Mouse (Mus musculus) hindbrain, embryonic 11.5 days (tissue): ENCODE results near the gene Zfp65. TPM values are rescaled to one million over a fixed set of nuclear protein-coding genes. Genes with fewer than 3 reads are reported as not detected.
"Not testable (repeated sequence)": the region's sequence is repeated elsewhere in the genome, so short reads cannot be mapped to it uniquely, and the experiment has no call there.

ENCODE experiments used
- ATAC-seq: fragments of 200-750 bp; cut with Nextera tagmentation; 2 replicates; pipeline ENCODE4 v1.8.0; 2017; ENCODE audit warnings: mild to moderate bottlenecking, moderate TSS enrichment, moderate library complexity; ENCODE audit not compliant: low FRiP score
- DNase-seq: peaks from one replicate; pipeline ENCODE4 v3.0.0-alpha.2; 2015; ENCODE audit warnings: low spot score
- H3K27ac ChIP-seq: fragments of 300-500 bp; sonication (generic); 2 replicates; pipeline ENCODE4 v1.5.1; 2014; ENCODE audit warnings: mild to moderate bottlenecking, low read depth, low read length
- H3K27me3 ChIP-seq: fragments of 300-500 bp; sonication (generic); 2 replicates; pipeline ENCODE4 v1.6.1; 2014; ENCODE audit warnings: mild to moderate bottlenecking, low read length, moderate library complexity, mixed read lengths; ENCODE audit not compliant: control insufficient read depth, insufficient read depth
- H3K36me3 ChIP-seq: fragments of 300-500 bp; sonication (generic); 2 replicates; pipeline ENCODE4 v1.6.1; 2014; ENCODE audit warnings: mild to moderate bottlenecking, low read length, moderate library complexity, mixed read lengths; ENCODE audit not compliant: control insufficient read depth, insufficient read depth
- H3K4me1 ChIP-seq: fragments of 300-500 bp; sonication (generic); replicated peaks from 2 replicates; pipeline ENCODE4 v1.6.1; 2014; ENCODE audit warnings: low read length, mixed read lengths; ENCODE audit not compliant: control insufficient read depth, insufficient read depth
- H3K4me2 ChIP-seq: fragments of 300-500 bp; sonication (generic); replicated peaks from 2 replicates; pipeline ENCODE4 v1.6.1; 2014; ENCODE audit warnings: mild to moderate bottlenecking, low read depth, low read length
- H3K4me3 ChIP-seq: fragments of 300-500 bp; sonication (generic); 2 replicates; pipeline ENCODE4 v1.5.1; 2014; ENCODE audit warnings: low read depth, low read length
- H3K9ac ChIP-seq: fragments of 300-500 bp; sonication (generic); 2 replicates; pipeline ENCODE4 v1.6.1; 2014; ENCODE audit warnings: low read depth, low read length
- H3K9me3 ChIP-seq: fragments of 300-500 bp; sonication (generic); 2 replicates; pipeline ENCODE4 v1.6.1; 2016; ENCODE audit warnings: low read length; ENCODE audit not compliant: control insufficient read depth
- WGBS: fragments of 180-500 bp; shearing (Covaris S2); extraction: QIAGEN DNeasy Blood & Tissue Kit; methylation state at CpG from one replicate; pipeline ENCODE4 v1.1.7; 2014; 5-methylcytosine and 5-hydroxymethylcytosine counted together
- polyA plus RNA-seq: library from polyadenylated mRNA; unstranded; fragments of >200 nt; fragmentation: Nextera tagmentation; extraction: Ambion mirVana; gene quantifications from 2 replicates; pipeline ENCODE4 v1.2.1, GENCODE M21; 2014

Zfp65 gene
- polyA plus RNA-seq, 1 experiment from 2014 or later: 4.0 TPM

DNA sequence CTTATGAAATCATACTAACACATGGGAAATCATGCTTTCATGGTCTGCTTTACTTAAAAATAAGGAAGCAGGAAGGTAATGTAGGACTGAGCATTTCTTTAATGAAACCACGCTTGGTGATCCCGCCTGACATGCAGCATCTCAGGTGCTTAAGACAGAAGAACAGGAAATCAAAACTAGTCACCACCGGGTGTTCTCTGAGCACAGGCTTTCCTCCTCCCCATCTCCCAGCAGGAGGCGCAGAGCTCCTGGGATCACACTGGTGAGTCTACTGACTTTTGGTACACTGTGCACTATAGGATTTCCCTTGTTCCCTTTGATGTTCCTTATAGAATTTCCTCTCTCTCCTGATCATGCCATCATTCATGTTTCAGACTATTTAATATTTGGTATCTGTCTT lies 468 bp upstream of the Zfp65 start:
- DNase-seq (peak; percentile 17), ATAC-seq (peak; percentile 54)
- H3K9ac ChIP-seq, H3K27me3 ChIP-seq, H3K4me1 ChIP-seq, H3K27ac ChIP-seq, H3K36me3 ChIP-seq, H3K9me3 ChIP-seq: not testable (repeated sequence)
- Histone ChIP-seq H3K4me2 (peak overlapping the region; percentile 59; the same call in 1 of the 2 replicates), H3K4me3 (peak overlapping the region; percentile 53)
- 50% methylated on average over 4 of the region's 4 CpGs for WGBS

DNA sequence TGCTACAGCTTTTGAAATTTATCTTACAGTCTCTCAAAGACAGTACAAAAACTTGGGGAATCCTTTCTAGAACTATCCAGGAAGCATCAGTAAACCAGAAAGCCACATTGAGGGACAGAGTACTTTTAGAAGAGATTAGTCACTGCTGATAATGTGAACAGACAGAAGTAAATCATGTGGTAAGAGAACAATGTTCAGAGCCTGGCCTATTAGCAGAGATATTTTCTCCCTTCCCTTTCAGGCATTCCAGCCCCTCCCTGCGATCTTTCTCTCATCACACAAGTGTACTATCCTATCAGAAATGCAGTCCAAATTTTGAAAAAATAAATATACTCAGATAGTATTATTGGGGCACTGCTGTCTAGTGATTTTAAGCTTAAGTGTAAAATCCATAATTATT lies 867 bp downstream of the Zfp65 start:
- Histone ChIP-seq H3K4me2 (no peak overlapping the region), H3K27me3 (no peaks in the 10 kb centered on the region), H3K4me3 (no peak overlapping the region), H3K9ac (no peak overlapping the region), H3K27ac (no peak overlapping the region), H3K36me3 (no peaks in the 10 kb centered on the region), H3K4me1 (no peaks in the 10 kb centered on the region), H3K9me3 (no peaks in the 10 kb centered on the region)
- 87% methylated on average over 1 of the region's 1 CpGs for WGBS
- ATAC-seq (no peak), DNase-seq (no peak)

DNA sequence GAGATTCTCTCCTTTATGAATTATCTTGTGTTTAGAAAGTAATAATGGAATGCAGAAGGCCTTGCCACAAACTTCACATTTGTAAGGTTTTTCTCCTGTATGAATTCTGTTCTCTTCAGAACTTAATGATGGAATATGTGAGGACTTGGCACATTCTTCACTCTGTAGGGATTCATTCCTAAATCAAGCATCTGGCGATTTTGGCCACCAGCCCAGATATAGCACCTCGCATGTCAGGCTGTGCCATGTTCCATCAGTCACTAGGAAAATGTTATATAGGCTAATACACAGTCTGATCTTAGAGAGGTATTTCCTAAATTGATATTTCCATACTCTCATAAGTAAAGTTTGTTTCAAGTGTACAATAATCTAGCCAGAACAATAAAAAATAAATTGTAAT lies 3.6 kb downstream of the Zfp65 start:
- not testable (repeated sequence) for H3K4me2 ChIP-seq, H3K4me3 ChIP-seq, ATAC-seq, H3K9ac ChIP-seq, H3K27me3 ChIP-seq, H3K4me1 ChIP-seq, H3K9me3 ChIP-seq, H3K27ac ChIP-seq, H3K36me3 ChIP-seq, DNase-seq
- 87% methylated on average over 2 of the region's 2 CpGs for WGBS

DNA sequence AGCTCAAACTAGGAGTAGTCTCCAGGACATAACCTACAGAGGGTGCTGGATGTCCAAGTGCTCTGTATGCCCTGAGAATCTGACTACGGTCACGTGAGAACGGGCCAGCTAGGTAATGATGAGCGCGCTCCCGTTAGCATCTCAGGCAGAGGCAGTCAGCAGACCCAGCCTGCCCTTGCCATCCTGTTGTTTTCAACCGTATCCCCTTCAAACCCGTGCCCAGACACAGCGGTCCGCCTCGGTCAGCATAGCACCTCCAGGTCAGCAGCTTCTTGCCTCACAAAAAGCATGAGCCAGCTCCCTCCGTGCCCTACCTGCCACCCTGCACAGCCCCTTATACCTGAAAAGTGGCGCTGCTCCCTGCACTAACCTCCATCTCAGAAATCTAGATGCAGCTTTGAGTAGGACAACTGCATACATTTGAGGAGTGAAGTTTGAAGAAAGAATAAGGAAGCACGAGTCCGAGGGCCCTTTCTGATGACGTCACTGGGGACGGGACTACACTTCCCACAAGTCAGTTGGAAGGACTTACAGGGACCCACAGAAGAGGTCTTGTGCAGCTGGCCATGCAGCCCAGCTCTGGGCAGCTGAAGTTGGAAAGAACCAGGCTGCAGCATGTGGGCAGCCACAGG lies 5.0 kb downstream of the Zfp65 start:
- Histone ChIP-seq H3K27ac (no peak overlapping the region), H3K9ac (peak overlapping the region; percentile 79)
- under 1% methylated on average over 17 of the region's 17 CpGs for WGBS

GRCm38 (mm10) chr13:67686971-67687370 lies 42.0 kb downstream of the Zfp65 start, which contains the start of gene Zfp738:
TSS of gene Zfp738 (minus strand) at chr13:67687071.
- H3K27ac ChIP-seq: no peak within 1 kb of the TSS
- no peak within 1 kb of the TSS for H3K4me2 ChIP-seq
- WGBS: 81% methylated on average over 4 of the region's 4 CpGs
- DNase-seq: no peak
- no peak for ATAC-seq
- no peak within 1 kb of the TSS for H3K4me3 ChIP-seq
- H3K9me3 ChIP-seq: no peaks in the 10 kb centered on the region
- no peaks in the 10 kb centered on the region for H3K4me1 ChIP-seq
- H3K36me3 ChIP-seq: no peaks in the 10 kb centered on the region
- H3K9ac ChIP-seq: no peak within 1 kb of the TSS
- no peaks in the 10 kb centered on the region for H3K27me3 ChIP-seq

More for the DNA sequence above, 5.0 kb downstream of the Zfp65 start:
- Histone ChIP-seq H3K27me3 (no peaks in the 10 kb centered on the region), H3K4me3 (peak overlapping the region; percentile 83), H3K36me3 (no peaks in the 10 kb centered on the region), H3K9me3 (no peaks in the 10 kb centered on the region), H3K4me1 (no peaks in the 10 kb centered on the region), H3K4me2 (peak overlapping the region; percentile 55)
- DNase-seq (peak; percentile 93), ATAC-seq (peak; percentile 97)

DNA sequence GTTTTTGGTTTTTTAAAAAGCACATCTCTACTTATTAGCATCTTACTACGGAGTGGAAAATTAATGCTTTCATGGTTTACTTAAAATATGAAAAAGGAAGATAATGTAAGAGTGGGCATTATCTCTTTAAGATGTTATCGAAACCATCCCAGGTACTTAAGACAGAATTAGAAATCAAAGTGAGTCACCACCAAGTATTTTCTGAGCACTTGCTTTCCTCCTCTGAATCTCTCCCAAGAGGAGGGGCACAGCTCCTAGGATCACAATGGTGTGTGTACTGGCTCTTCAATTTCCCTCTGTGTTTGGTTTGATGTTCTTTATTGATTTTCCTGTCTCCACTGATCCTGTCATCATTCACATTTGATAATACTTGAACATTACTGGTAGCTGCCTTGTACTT lies 45.1 kb downstream of the Zfp65 start:
- H3K4me2 ChIP-seq, H3K36me3 ChIP-seq, H3K9me3 ChIP-seq, H3K27ac ChIP-seq, H3K4me3 ChIP-seq, H3K4me1 ChIP-seq, H3K27me3 ChIP-seq, DNase-seq: not testable (repeated sequence)
- 70% methylated on average over 2 of the region's 2 CpGs for WGBS
- H3K9ac ChIP-seq: peak overlapping the region; percentile 67; the same call in 1 of the 2 replicates
- peak; percentile 49 for ATAC-seq

DNA sequence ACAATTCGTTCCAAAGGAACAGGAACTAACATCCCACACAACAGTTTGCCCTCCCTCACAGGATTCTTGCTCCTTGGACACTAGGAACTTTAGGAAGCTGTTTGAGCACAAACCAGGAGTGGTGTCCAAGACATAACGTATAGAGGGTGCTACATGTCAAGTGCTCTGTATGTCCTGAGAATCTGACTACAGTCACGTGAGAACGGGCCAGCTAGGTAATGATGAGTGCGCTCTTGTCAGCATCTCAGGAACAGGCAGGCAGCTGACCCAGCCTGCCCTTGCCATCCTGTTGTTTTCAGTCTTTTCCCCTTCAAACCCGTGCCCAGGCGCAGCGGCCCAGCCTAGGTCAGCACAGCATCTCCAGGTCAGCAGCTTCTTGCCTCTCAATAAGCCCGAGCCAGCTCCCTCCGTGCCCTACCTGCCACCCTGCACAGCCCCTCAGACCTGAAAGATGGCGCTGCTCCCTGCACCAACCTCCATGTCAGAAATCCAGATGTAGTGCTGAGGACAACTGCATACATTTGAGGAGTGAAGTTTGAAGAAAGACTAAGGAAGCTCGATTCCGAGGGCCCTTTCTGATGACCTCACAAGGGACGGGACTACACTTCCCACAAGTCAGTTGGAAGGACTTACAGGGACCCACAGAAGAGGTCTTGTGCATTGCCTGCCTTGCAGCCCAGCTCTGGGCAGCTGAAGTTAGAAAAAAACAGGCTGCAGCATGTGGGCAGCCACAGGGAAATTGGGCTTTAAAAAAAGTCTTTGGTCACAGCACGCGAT lies 45.8 kb downstream of the Zfp65 start:
- not testable (repeated sequence) for H3K27me3 ChIP-seq, H3K27ac ChIP-seq, H3K36me3 ChIP-seq, H3K9me3 ChIP-seq, H3K4me1 ChIP-seq
- DNase-seq (peak; percentile 88), ATAC-seq (peak; percentile 100)
- Histone ChIP-seq H3K4me2 (peak overlapping the region; percentile 54), H3K4me3 (peak overlapping the region; percentile 67), H3K9ac (peak overlapping the region; percentile 67)
- WGBS: 18% methylated on average over 16 of the region's 16 CpGs

DNA sequence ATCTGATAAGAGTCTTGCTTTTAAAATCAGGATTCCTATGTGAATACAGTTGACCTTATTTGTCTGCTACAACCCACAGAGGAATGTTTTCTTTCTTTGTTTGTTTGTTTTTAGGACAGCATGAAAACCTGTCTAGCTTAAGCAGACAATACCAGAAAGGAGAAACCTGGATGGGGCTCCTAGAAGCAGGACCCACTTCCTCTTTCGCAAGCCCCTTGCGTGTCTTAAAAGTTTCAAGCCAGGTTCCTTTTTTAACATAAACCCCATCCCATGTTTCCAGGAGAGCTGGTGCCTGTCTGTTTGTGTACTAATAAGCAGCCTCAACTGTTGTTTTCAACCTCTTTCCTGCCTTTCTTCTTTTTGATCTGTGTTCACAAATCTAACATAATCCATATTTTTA lies 54.1 kb downstream of the Zfp65 start:
- no peak overlapping the region for H3K9ac ChIP-seq
- WGBS: 88% methylated on average over 2 of the region's 2 CpGs
- no peak for ATAC-seq

More for the DNA sequence above, 54.1 kb downstream of the Zfp65 start:
- no peak overlapping the region for H3K27ac ChIP-seq
- no peaks in the 10 kb centered on the region for H3K36me3 ChIP-seq
- no peaks in the 10 kb centered on the region for H3K9me3 ChIP-seq
- no peak overlapping the region for H3K4me2 ChIP-seq
- no peaks in the 10 kb centered on the region for H3K27me3 ChIP-seq
- no peaks in the 10 kb centered on the region for H3K4me1 ChIP-seq
- H3K4me3 ChIP-seq: no peak overlapping the region
- DNase-seq: no peak
